Mouse (Mus musculus): ENCODE measurements around the gene Atg4c. TPM values are rescaled to one million over a fixed set of nuclear protein-coding genes. Genes with fewer than 3 reads are reported as not detected.
A peak's percentile ranks its signal among the peaks of the same experiment; 100 is the strongest.

Gene Atg4c
- polyA plus RNA-seq, 1 experiment from 2014 or later, result 12.9 TPM

DNA sequence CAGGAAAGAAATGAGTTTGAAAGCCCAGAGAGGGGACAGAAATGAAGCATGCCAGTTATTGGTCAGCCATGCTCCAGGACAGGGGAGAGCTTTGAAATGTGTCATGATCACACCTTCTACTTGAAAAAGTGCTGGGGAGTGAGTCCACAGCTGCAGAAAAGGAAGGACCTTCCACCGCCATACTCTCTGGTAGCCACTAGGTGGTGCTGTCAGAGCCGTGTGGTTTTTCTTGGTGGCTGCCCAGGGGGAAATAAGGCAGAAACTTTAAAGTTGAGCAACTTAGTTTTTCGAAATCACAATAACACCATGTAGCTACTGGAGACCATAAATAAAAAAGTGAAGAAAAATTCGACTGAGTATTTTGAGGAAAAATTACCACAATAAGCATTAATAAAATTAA, 104.9 kb downstream of the Atg4c start:
- no peaks in the 10 kb centered on the region for H3K36me3 ChIP-seq (ENCODE audit: control insufficient read depth, insufficient read depth, low read length)
- H3K27me3 ChIP-seq (replicated peaks; ENCODE audit: control insufficient read depth, insufficient read depth, low read length), result no peaks in the 10 kb centered on the region
- no peaks in the 10 kb centered on the region for H3K4me1 ChIP-seq (ENCODE audit: control insufficient read depth, insufficient read depth, low read length)
- DNase-seq (ENCODE audit: low spot score) (peak; percentile 53), ATAC-seq (peak; percentile 8; the same call in 1 of the 2 replicates)
- no peak overlapping the region for H3K4me3 ChIP-seq (ENCODE audit: low read depth, low read length)
- H3K9me3 ChIP-seq (replicated peaks; ENCODE audit: control insufficient read depth, low read length), result peaks cover 6% of the 10 kb centered on the region
- no peak overlapping the region for H3K4me2 ChIP-seq (ENCODE audit: low read length)
- 15% methylated on average over 4 of the region's 4 CpGs for WGBS
- no peak overlapping the region for H3K27ac ChIP-seq (ENCODE audit: low read depth, low read length)
- H3K9ac ChIP-seq (ENCODE audit: low read length), result no peak overlapping the region

GRCm38 (mm10) chr4:99304793-99305192, 111.1 kb downstream of the Atg4c start:
- ATAC-seq (no peak), DNase-seq (ENCODE audit: low spot score) (no peak)
- Histone ChIP-seq H3K36me3 (ENCODE audit: control insufficient read depth, insufficient read depth, low read length) (no peaks in the 10 kb centered on the region), H3K4me3 (ENCODE audit: low read depth, low read length) (no peak overlapping the region), H3K4me2 (ENCODE audit: low read length) (no peak overlapping the region), H3K4me1 (ENCODE audit: control insufficient read depth, insufficient read depth, low read length) (no peaks in the 10 kb centered on the region), H3K9ac (ENCODE audit: low read length) (no peak overlapping the region), H3K27me3 (replicated peaks; ENCODE audit: control insufficient read depth, insufficient read depth, low read length) (no peaks in the 10 kb centered on the region), H3K27ac (ENCODE audit: low read depth, low read length) (no peak overlapping the region), H3K9me3 (replicated peaks; ENCODE audit: control insufficient read depth, low read length) (peaks cover 6% of the 10 kb centered on the region)
- WGBS, result 89% methylated on average over 13 of the region's 13 CpGs

Other genes with a start within 250 kb of the Atg4c start
- 0.36 and 0.73 TPM in 2 replicates for gene Angptl3, start 163.0 kb upstream of the Atg4c start, polyA plus RNA-seq (2014; fragmentation: Nextera tagmentation; extraction: Ambion mirVana)
- 80.3 and 82.9 TPM in 2 replicates for gene Dock7, start 73.0 kb upstream of the Atg4c start, polyA plus RNA-seq (2014; fragmentation: Nextera tagmentation; extraction: Ambion mirVana)
- gene Gm12689, start 102.0 kb downstream of the Atg4c start, polyA plus RNA-seq (2014; fragmentation: Nextera tagmentation; extraction: Ambion mirVana), result 0.25 and 0.37 TPM in 2 replicates

All from forebrain, embryonic 14.5 days (tissue).